8 mouse cellular contexts compared by ENCODE assay signal in genomic region chr4:126677054-126678003, GRCm38 (mm10). TPM values are rescaled to one million over a fixed set of nuclear protein-coding genes. Genes with fewer than 3 reads are reported as not detected.
DNase-seq lines count a peak whose midpoint lies in the region; ATAC-seq lines count a peak whose summit lies in the region.

TSS of gene Psmb2 (plus strand) at chr4:126677630.

- peak; percentile 95 for DNase-seq in WW6 (ENCODE audit: low read depth, low spot score)
- peak; percentile 99 to 100 for DNase-seq in cerebellum, postnatal 4 days (ENCODE audit: low spot score in 2 of 2)
- peak; percentile 98 for DNase-seq in gastrocnemius, adult 18-20 months (ENCODE audit: low spot score)
- DNase-seq in left cerebral cortex, adult 18-20 months (ENCODE audit: low spot score in 2 of 2), result peak; percentile 99
- DNase-seq in right cerebral cortex, adult 18-20 months, result peak; percentile 98
- DNase-seq in urinary bladder, postnatal 10 days (ENCODE audit: low spot score), result peak; percentile 98

- H3K27ac ChIP-seq in hindbrain, embryonic 16.5 days (ENCODE audit: low read depth, low read length), result peak within 1 kb of the TSS; percentile 83
- H3K27ac ChIP-seq in macrophage, result peak within 1 kb of the TSS; percentile 64

- H3K36me3 ChIP-seq in hindbrain, embryonic 16.5 days (ENCODE audit: control insufficient read depth, insufficient read depth, low read length), result no peaks in the 10 kb centered on the region
- no peaks in the 10 kb centered on the region for H3K36me3 ChIP-seq in macrophage (ENCODE audit: inconsistent target)

- peak; percentile 99 for ATAC-seq in hindbrain, embryonic 16.5 days

- peak within 1 kb of the TSS; percentile 97 for H3K9ac ChIP-seq in hindbrain, embryonic 16.5 days (ENCODE audit: low read depth, low read length)

- peaks cover 2% of the 10 kb centered on the region; the same call in 1 of the 2 replicates for H3K27me3 ChIP-seq in hindbrain, embryonic 16.5 days (replicated peaks; ENCODE audit: control insufficient read depth, insufficient read depth, low read length)

- peaks cover 16% of the 10 kb centered on the region for H3K4me1 ChIP-seq in hindbrain, embryonic 16.5 days (ENCODE audit: control insufficient read depth, insufficient read depth, low read depth, low read length)

- 3% methylated on average over 48 of the region's 48 CpGs for WGBS in hindbrain, embryonic 16.5 days
- 3% methylated on average over 48 of the region's 48 CpGs for WGBS in macrophage (ENCODE audit: missing documents)

- H3K4me3 ChIP-seq in hindbrain, embryonic 16.5 days (ENCODE audit: low read length), result peak within 1 kb of the TSS; percentile 100
- peak within 1 kb of the TSS; percentile 99 for H3K4me3 ChIP-seq in macrophage (ENCODE audit: inconsistent target)

- H3K4me2 ChIP-seq in hindbrain, embryonic 16.5 days (ENCODE audit: low read length), result peak within 1 kb of the TSS; percentile 93

- no peaks in the 10 kb centered on the region for H3K9me3 ChIP-seq in hindbrain, embryonic 16.5 days (ENCODE audit: control insufficient read depth, low read length)

- H3K79me2 ChIP-seq in macrophage (ENCODE audit: inconsistent target), result peaks cover 49% of the 10 kb centered on the region

RNA-seq across cellular contexts. Expression of gene Psmb2, which starts in this region (rescaled TPM):
- total RNA-seq in gastrocnemius, adult 18-20 months (2021), result 100 to 1,000 TPM in 1 of 2 experiments, 10 to 100 TPM in 1; 95.6 to 104 TPM
- 399 and 420 TPM in 2 replicates for polyA plus RNA-seq in hindbrain, embryonic 16.5 days (2015; fragmentation: Nextera tagmentation; extraction: Ambion mirVana)
- 100 to 1,000 TPM; 101 to 103 TPM for total RNA-seq in left cerebral cortex, adult 18-20 months (2021)
- total RNA-seq in macrophage (2018; cell fraction: chromatin; rRNA removed), result 10 to 100 TPM; 16.1 to 82.6 (median 52.8) TPM
- total RNA-seq in macrophage (2018; cell fraction: cytosol; rRNA removed), result 100 to 1,000 TPM; 122 to 267 (median 187) TPM
- total RNA-seq in macrophage (2018; cell fraction: nucleus; rRNA removed), result 100 to 1,000 TPM in 2 of 26 experiments, 10 to 100 TPM in 24; 25.9 to 106 (median 64.0) TPM
- 164 to 241 TPM (median 175 TPM) in 3 replicates for polyA plus RNA-seq in macrophage (2018)

Comparison
In these comparisons a context has a peak if more than half of its experiments do, and no peak if none do; other contexts are left out.
1. Peak in every context shown above with its lines: DNase-seq, ATAC-seq, H3K4me3 ChIP-seq and H3K27ac ChIP-seq.